Mouse (Mus musculus): ENCODE measurements around the gene Olfr1477. TPM values are rescaled to one million over a fixed set of nuclear protein-coding genes. Genes with fewer than 3 reads are reported as not detected.
"Not testable (repeated sequence)": the region's sequence is repeated elsewhere in the genome, so short reads cannot be mapped to it uniquely, and the experiment has no call there.

Gene Olfr1477
- not detected in 2 replicates for polyA plus RNA-seq (2015; fragmentation: Nextera tagmentation; extraction: Ambion mirVana)

- Histone ChIP-seq H3K9ac (no peak within 1 kb of the TSS), H3K4me1 (no peaks in the 10 kb centered on the region), H3K36me3 (no peaks in the 10 kb centered on the region), H3K27me3 (replicated peaks) (no peaks in the 10 kb centered on the region), H3K4me2 (no peak within 1 kb of the TSS), H3K27ac (no peak within 1 kb of the TSS), H3K4me3 (replicated peaks) (no peak within 1 kb of the TSS), H3K9me3 (no peaks in the 10 kb centered on the region)
- 71% methylated on average over 3 of the region's 3 CpGs for WGBS
- ATAC-seq (ENCODE audit: insufficient read depth, low FRiP score, low read depth) = no peak
Measured at GRCm38 (mm10) chr19:13500246-13500645, at the start of gene Olfr1477. Gene Olfr1477 (plus strand): TSS chr19:13500546.

- Histone ChIP-seq H3K9ac (no peak within 1 kb of the TSS), H3K27ac (no peak within 1 kb of the TSS), H3K36me3 (no peaks in the 10 kb centered on the region), H3K4me3 (replicated peaks) (no peak within 1 kb of the TSS), H3K4me2 (no peak within 1 kb of the TSS), H3K4me1 (no peaks in the 10 kb centered on the region), H3K27me3 (replicated peaks) (no peaks in the 10 kb centered on the region), H3K9me3 (no peaks in the 10 kb centered on the region)
- 77% methylated on average over 1 of the region's 1 CpGs for WGBS
- ATAC-seq (ENCODE audit: insufficient read depth, low FRiP score, low read depth) = no peak
Measured at GRCm38 (mm10) chr19:13455986-13456385, 44.4 kb upstream of the Olfr1477 start, which contains the start of gene Olfr1472. Gene Olfr1472 (minus strand): TSS chr19:13456086.

GRCm38 (mm10) chr19:13469265-13469664, 31.1 kb upstream of the Olfr1477 start, which contains the start of gene Olfr1474:
Gene Olfr1474 (plus strand): TSS chr19:13469565.
- not testable (repeated sequence) for H3K27me3 ChIP-seq (replicated peaks); H3K27ac ChIP-seq; H3K4me1 ChIP-seq; H3K9me3 ChIP-seq; ATAC-seq (ENCODE audit: insufficient read depth, low FRiP score, low read depth); H3K4me2 ChIP-seq; H3K4me3 ChIP-seq (replicated peaks); H3K9ac ChIP-seq; H3K36me3 ChIP-seq
- 82% methylated on average over 4 of the region's 4 CpGs for WGBS

GRCm38 (mm10) chr19:13480096-13480495, 20.2 kb upstream of the Olfr1477 start, which contains the start of gene Olfr1475:
Gene Olfr1475 (minus strand): TSS chr19:13480196.
- no peaks in the 10 kb centered on the region for H3K4me1 ChIP-seq

GRCm38 (mm10) chr19:13527613-13528012, 27.3 kb downstream of the Olfr1477 start, which contains the start of gene Olfr1480:
Gene Olfr1480 (plus strand): TSS chr19:13527913.
- H3K9ac ChIP-seq = no peak within 1 kb of the TSS
- WGBS = 88% methylated on average over 2 of the region's 2 CpGs
- no peak within 1 kb of the TSS for H3K27ac ChIP-seq
- no peaks in the 10 kb centered on the region for H3K9me3 ChIP-seq
- H3K4me1 ChIP-seq = no peaks in the 10 kb centered on the region
- no peaks in the 10 kb centered on the region for H3K27me3 ChIP-seq (replicated peaks)
- no peak within 1 kb of the TSS for H3K4me3 ChIP-seq (replicated peaks)
- no peaks in the 10 kb centered on the region for H3K36me3 ChIP-seq
- ATAC-seq (ENCODE audit: insufficient read depth, low FRiP score, low read depth) = no peak
- no peak within 1 kb of the TSS for H3K4me2 ChIP-seq

More at GRCm38 (mm10) chr19:13480096-13480495, 20.2 kb upstream of the Olfr1477 start, which contains the start of gene Olfr1475:
- Histone ChIP-seq H3K27ac (no peak within 1 kb of the TSS), H3K27me3 (replicated peaks) (no peaks in the 10 kb centered on the region), H3K9me3 (no peaks in the 10 kb centered on the region), H3K4me2 (no peak within 1 kb of the TSS), H3K4me3 (replicated peaks) (no peak within 1 kb of the TSS), H3K9ac (no peak within 1 kb of the TSS), H3K36me3 (no peaks in the 10 kb centered on the region)
- no peak for ATAC-seq (ENCODE audit: insufficient read depth, low FRiP score, low read depth)

Other genes starting within 250 kb of the Olfr1477 start
- gene Olfr1465, start 185.0 kb upstream of the Olfr1477 start, polyA plus RNA-seq (2015; fragmentation: Nextera tagmentation; extraction: Ambion mirVana) = not detected in 2 replicates
- gene Olfr1466, start 161.7 kb upstream of the Olfr1477 start, polyA plus RNA-seq (2015; fragmentation: Nextera tagmentation; extraction: Ambion mirVana) = not detected in 2 replicates
- gene Olfr1467, start 138.3 kb upstream of the Olfr1477 start, polyA plus RNA-seq (2015; fragmentation: Nextera tagmentation; extraction: Ambion mirVana) = not detected in 2 replicates
- not detected in 2 replicates for gene Olfr1469, start 92.7 kb upstream of the Olfr1477 start, polyA plus RNA-seq (2015; fragmentation: Nextera tagmentation; extraction: Ambion mirVana)
- gene Olfr1471, start 57.1 kb upstream of the Olfr1477 start, polyA plus RNA-seq (2015; fragmentation: Nextera tagmentation; extraction: Ambion mirVana) = not detected in 2 replicates
- not detected in 2 replicates for gene Olfr1472, start 44.5 kb upstream of the Olfr1477 start, polyA plus RNA-seq (2015; fragmentation: Nextera tagmentation; extraction: Ambion mirVana)
- not detected in 2 replicates for gene Olfr1474, start 31.0 kb upstream of the Olfr1477 start, polyA plus RNA-seq (2015; fragmentation: Nextera tagmentation; extraction: Ambion mirVana)
- gene Olfr1475, start 20.4 kb upstream of the Olfr1477 start, polyA plus RNA-seq (2015; fragmentation: Nextera tagmentation; extraction: Ambion mirVana) = not detected in 2 replicates
- not detected in 2 replicates for gene Olfr1480, start 27.4 kb downstream of the Olfr1477 start, polyA plus RNA-seq (2015; fragmentation: Nextera tagmentation; extraction: Ambion mirVana)
- gene Olfr1484, start 83.0 kb downstream of the Olfr1477 start, polyA plus RNA-seq (2015; fragmentation: Nextera tagmentation; extraction: Ambion mirVana) = not detected in 2 replicates
- not detected in 2 replicates for gene Olfr1487, start 116.8 kb downstream of the Olfr1477 start, polyA plus RNA-seq (2015; fragmentation: Nextera tagmentation; extraction: Ambion mirVana)
- not detected in 2 replicates for gene Olfr1489, start 131.1 kb downstream of the Olfr1477 start, polyA plus RNA-seq (2015; fragmentation: Nextera tagmentation; extraction: Ambion mirVana)
- gene Olfr1490, start 150.5 kb downstream of the Olfr1477 start, polyA plus RNA-seq (2015; fragmentation: Nextera tagmentation; extraction: Ambion mirVana) = not detected in 2 replicates
- gene Olfr1491, start 196.7 kb downstream of the Olfr1477 start, polyA plus RNA-seq (2015; fragmentation: Nextera tagmentation; extraction: Ambion mirVana) = not detected in 2 replicates
- gene Olfr1493-ps1, start 222.7 kb downstream of the Olfr1477 start, polyA plus RNA-seq (2015; fragmentation: Nextera tagmentation; extraction: Ambion mirVana) = not detected in 2 replicates
- gene Olfr1494, start 239.2 kb downstream of the Olfr1477 start, polyA plus RNA-seq (2015; fragmentation: Nextera tagmentation; extraction: Ambion mirVana) = not detected in 2 replicates